Mouse (Mus musculus) testis, adult 2 months (tissue): ENCODE results near the gene Methig1.
"Not testable (repeated sequence)": the region's sequence is repeated elsewhere in the genome, so short reads cannot be mapped to it uniquely, and the experiment has no call there.

ENCODE experiments used
- CTCF ChIP-seq: fragments of 200-500 bp; IDR thresholded peaks from 2 replicates; pipeline ENCODE4 v1.5.1; 2012; ENCODE audit warnings: low read depth, mild to moderate bottlenecking, inconsistent platforms, low read length, moderate library complexity; ENCODE audit not compliant: control insufficient read depth, insufficient read depth, insufficient replicate concordance
- POLR2A ChIP-seq: fragments of 200-500 bp; IDR thresholded peaks from 2 replicates; pipeline ENCODE4 v1.6.1; 2012; ENCODE audit warnings: low read depth, mild to moderate bottlenecking, inconsistent platforms, low read length, moderate library complexity; ENCODE audit not compliant: control insufficient read depth

DNA sequence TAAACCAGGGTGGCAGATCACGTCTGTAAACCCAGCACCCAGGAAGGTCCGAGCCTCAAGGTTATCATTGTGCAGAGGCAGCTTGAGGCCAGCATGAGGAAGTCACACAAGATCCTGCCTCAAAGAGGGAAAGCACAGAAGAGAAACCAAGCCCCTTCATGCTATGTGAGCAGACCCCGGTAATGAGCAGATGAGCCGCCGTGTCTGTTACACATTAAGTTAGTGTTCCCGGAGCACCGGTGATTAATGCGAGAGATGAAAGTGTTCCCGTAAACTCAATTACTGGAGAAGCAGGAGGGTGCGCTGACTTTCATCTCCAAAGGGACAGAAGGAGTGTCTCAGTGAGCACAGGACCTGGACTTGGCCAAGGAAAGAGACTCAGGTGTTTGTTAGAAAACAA, 23.6 kb upstream of the Methig1 start:
- TF ChIP-seq POLR2A, CTCF: not testable (repeated sequence)
